Mouse (Mus musculus): Measurements from ENCODE around the gene Amot. TPM values are rescaled to one million over a fixed set of nuclear protein-coding genes. Genes with fewer than 3 reads are reported as not detected.

Gene Amot
- polyA plus RNA-seq (2015; fragmentation: Nextera tagmentation; extraction: Ambion mirVana): 17.6 and 24.2 TPM in 2 replicates

DNA sequence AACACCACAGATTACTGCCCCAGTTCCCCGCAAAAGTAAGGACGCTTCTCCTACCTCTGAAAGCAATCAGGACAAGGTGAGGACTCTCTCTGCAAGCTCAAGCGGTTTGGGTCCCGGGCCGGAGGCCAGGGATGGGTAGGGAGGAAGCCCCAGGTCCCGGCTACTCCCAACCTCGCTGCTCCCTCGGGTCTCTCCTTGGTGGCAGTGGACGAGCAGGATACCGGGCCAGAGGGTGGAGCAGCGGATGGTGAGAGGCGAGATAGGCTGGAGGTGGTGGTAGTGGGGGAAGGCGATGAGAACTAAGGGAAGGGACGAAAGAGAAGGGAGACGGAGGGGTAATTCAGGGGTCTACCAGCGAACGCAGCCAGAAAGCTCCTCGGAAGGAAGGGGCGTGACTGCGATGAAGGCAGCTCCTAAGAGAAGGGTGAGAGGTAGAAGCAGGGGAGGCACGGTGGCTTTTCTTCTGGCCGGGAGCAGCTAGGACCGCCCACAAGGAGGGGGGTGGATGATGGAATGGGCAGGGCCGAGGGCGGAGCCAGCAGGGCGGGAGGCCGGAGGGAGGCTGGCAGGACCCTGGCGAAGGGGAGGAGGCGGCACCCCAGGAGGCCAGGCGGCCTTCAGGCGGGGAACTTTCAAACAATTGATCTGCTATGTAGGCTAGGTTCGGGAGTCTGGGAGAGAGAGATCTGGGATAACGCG lies at the start of gene Amot:
Amot (minus strand) TSS at position 465 of the 699 bp plus-strand sequence.
- Histone ChIP-seq H3K27ac (peak within 1 kb of the TSS; percentile 73), H3K4me2 (peak within 1 kb of the TSS; percentile 64), H3K9ac (peak within 1 kb of the TSS; percentile 42), H3K27me3 (no peaks in the 10 kb centered on the region), H3K9me3 (no peaks in the 10 kb centered on the region), H3K36me3 (no peaks in the 10 kb centered on the region), H3K4me1 (no peaks in the 10 kb centered on the region), H3K4me3 (peak within 1 kb of the TSS; percentile 55)
- peak; percentile 87 for ATAC-seq (ENCODE audit: insufficient number of reproducible peaks, low FRiP score, low TSS enrichment, low read depth)
- 16% methylated on average over 33 of the region's 34 CpGs for WGBS

DNA sequence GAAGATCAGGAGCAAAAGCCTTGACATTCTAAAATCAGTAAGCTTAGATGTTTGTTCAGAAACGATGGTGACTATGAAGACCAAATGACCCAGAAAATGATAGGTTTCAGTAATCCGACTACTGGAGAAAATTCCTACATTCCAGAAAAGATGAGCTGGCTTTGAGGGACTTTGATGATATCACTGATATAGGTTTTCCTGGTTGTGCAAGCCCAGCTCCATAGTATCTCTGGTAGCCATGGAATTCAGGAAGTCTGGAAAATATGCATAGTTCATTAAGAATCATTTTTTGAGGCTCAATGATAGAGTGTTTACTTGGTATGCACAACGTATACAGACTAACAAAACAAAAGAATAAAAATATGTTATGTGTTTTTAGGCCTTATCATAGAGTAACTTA lies 40.1 kb upstream of the Amot start:
- no peak overlapping the region for H3K9ac ChIP-seq
- 74% methylated on average over 3 of the region's 3 CpGs for WGBS
- H3K4me2 ChIP-seq: no peak overlapping the region
- H3K36me3 ChIP-seq: no peaks in the 10 kb centered on the region
- H3K4me1 ChIP-seq: no peaks in the 10 kb centered on the region
- no peak for ATAC-seq (ENCODE audit: insufficient number of reproducible peaks, low FRiP score, low TSS enrichment, low read depth)
- H3K9me3 ChIP-seq: no peaks in the 10 kb centered on the region
- H3K27ac ChIP-seq: no peak overlapping the region
- no peaks in the 10 kb centered on the region for H3K27me3 ChIP-seq
- H3K4me3 ChIP-seq: no peak overlapping the region

DNA sequence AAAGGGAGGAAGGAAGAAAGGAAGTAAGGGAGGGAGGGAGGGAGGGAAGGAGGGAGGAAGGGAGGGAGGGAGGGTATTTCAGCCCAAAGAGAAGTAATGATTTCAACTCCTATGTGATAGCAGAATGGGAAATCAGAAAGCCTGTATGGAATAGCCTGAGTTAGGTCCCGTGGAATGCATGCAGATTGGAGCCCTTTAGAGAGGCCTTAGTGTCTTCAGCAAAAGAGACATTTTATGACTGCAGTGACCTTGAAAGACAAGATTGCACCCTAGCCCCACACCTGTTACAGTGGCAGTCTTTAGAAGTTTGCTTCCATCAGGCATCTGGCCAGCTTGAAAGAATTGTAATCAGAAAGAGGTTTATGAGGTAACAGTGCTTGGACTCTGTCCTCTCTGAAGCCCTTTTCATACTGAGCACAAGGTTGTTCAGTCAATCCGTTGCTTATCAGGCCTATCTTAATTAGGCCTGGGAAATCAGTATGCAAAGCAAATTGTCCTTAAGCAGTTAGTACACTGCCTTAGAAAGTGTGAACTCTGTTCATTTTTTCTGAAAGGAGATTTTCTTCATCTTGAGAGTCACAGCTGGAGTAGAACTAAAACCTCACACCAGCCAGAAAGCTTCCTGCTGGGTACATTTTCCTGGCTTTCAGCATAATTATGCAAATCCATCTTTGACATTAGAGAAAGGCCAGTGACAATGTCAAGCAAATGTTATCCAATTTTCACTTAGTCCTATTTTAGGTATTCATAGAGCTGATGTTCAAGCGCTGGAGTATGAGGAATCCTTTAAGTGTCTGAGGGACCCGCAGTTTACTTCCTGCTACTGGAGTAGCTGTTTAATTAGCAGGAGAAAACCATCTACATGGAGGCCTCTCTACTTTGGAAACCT lies 38.9 kb upstream of the Amot start:
- Histone ChIP-seq H3K4me1 (no peaks in the 10 kb centered on the region), H3K4me3 (no peak overlapping the region), H3K27me3 (no peaks in the 10 kb centered on the region), H3K4me2 (no peak overlapping the region), H3K36me3 (no peaks in the 10 kb centered on the region), H3K9ac (no peak overlapping the region), H3K27ac (no peak overlapping the region), H3K9me3 (no peaks in the 10 kb centered on the region)
- no peak for ATAC-seq (ENCODE audit: insufficient number of reproducible peaks, low FRiP score, low TSS enrichment, low read depth)
- WGBS: 52% methylated on average over 4 of the region's 4 CpGs

DNA sequence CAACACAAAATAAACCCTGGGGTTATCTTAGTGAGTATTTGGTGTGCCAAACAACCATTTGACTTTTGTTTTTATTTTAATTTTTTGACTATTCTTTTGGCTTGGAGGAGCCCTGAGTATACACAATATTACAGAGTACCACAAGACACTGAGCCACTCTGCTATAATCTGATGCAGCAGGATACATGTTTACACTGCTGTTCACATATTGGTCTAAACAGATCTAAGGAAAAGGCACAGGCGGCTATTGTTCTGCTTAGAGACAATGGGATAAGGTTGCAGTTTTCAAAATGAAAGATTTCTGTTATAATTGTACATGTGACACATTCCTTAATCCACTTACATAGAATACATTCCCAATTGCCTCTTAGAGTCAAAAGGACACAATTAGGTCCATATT lies 36.1 kb upstream of the Amot start:
- Histone ChIP-seq H3K9ac (no peak overlapping the region), H3K9me3 (no peaks in the 10 kb centered on the region), H3K27ac (no peak overlapping the region), H3K4me3 (no peak overlapping the region), H3K36me3 (no peaks in the 10 kb centered on the region), H3K27me3 (no peaks in the 10 kb centered on the region), H3K4me1 (no peaks in the 10 kb centered on the region), H3K4me2 (no peak overlapping the region)
- WGBS: 83% methylated on average over 1 of the region's 1 CpGs
- no peak for ATAC-seq (ENCODE audit: insufficient number of reproducible peaks, low FRiP score, low TSS enrichment, low read depth)

DNA sequence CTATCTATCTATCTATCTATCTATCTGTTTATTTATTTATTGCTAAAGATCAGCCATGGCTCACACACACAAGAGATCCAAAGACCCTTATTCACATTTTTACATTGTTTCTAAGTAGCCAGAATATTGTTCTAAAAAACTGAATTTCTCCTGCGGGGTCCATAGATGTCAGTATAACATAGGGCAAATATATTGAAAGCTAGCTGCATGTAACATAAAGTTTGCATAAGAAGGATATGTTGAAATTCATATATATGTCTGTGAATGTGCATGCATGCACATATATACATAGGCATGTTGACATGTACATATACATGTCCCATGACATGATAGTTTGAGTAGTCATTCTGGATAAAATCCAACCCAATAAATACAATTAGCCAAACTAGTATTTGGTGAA lies 35.3 kb upstream of the Amot start:
- H3K4me3 ChIP-seq: no peak overlapping the region
- H3K27me3 ChIP-seq: no peaks in the 10 kb centered on the region
- no peak overlapping the region for H3K9ac ChIP-seq
- no peaks in the 10 kb centered on the region for H3K4me1 ChIP-seq
- no peaks in the 10 kb centered on the region for H3K9me3 ChIP-seq
- H3K4me2 ChIP-seq: no peak overlapping the region
- H3K36me3 ChIP-seq: no peaks in the 10 kb centered on the region
- no peak overlapping the region for H3K27ac ChIP-seq
- ATAC-seq (ENCODE audit: insufficient number of reproducible peaks, low FRiP score, low TSS enrichment, low read depth): no peak
- WGBS: 80% methylated on average over 1 of the region's 1 CpGs

DNA sequence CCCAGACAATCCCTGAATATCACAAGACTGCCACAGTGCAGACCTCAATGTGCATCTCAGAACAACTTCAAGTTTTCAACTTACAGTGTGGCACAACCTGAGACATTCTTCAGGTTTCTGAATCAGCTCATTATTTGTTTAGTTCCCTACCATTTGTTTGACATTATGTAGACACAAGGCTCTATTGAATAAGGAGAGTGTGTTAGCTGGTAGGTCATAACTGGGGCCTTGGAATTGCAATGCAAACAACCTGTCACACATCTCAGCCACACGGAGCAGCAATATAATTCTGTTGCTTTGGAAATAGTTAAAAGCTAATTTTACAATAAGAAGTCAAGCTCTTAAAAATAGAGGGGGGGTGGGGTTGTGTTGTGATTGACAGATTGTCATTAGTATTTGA lies 24.6 kb upstream of the Amot start:
- Histone ChIP-seq H3K4me2 (no peak overlapping the region), H3K36me3 (no peaks in the 10 kb centered on the region), H3K27ac (no peak overlapping the region), H3K9ac (no peak overlapping the region), H3K4me3 (no peak overlapping the region), H3K9me3 (no peaks in the 10 kb centered on the region), H3K27me3 (no peaks in the 10 kb centered on the region), H3K4me1 (no peaks in the 10 kb centered on the region)
- ATAC-seq (ENCODE audit: insufficient number of reproducible peaks, low FRiP score, low TSS enrichment, low read depth): no peak
- 49% methylated on average over 1 of the region's 1 CpGs for WGBS

DNA sequence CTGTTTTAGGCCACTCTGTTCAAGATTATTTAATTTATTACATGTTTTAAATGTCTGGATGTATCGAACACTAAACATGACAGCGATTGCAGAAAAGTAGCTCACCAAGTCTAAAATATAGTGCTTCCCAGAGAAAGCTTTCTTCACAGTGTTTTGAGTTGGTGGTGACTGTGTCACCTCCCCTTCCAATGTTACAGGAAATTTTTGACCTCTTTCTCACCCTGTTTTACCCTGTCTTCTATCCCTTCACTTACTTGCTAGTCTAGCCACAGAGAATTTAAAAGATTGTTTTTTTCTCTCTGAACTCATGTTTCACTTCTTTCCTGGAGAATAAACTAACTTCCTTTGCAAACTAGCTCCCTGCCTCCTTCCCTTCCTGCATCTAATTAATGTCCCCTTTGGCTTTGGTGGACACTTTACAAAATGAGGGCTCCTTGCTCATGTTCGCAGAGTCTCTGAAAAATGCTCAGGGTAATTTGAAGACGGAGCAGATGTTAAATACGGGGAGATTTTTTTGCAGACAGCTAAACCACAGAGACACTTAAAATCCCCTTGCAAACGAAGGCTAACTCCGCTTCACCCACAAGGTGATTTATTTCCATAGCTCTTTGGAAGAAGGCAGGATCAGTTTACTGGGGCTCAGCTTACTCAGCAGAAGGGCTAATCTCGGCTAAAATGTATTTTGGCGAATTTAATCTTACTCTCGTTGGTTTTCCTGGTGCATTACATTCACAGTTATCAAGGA lies 11.5 kb upstream of the Amot start:
- Histone ChIP-seq H3K9me3 (no peaks in the 10 kb centered on the region), H3K9ac (no peak overlapping the region), H3K27me3 (no peaks in the 10 kb centered on the region), H3K4me2 (no peak overlapping the region), H3K36me3 (no peaks in the 10 kb centered on the region), H3K4me3 (no peak overlapping the region), H3K4me1 (no peaks in the 10 kb centered on the region), H3K27ac (no peak overlapping the region)
- no peak for ATAC-seq (ENCODE audit: insufficient number of reproducible peaks, low FRiP score, low TSS enrichment, low read depth)
- WGBS: 46% methylated on average over 10 of the region's 10 CpGs

DNA sequence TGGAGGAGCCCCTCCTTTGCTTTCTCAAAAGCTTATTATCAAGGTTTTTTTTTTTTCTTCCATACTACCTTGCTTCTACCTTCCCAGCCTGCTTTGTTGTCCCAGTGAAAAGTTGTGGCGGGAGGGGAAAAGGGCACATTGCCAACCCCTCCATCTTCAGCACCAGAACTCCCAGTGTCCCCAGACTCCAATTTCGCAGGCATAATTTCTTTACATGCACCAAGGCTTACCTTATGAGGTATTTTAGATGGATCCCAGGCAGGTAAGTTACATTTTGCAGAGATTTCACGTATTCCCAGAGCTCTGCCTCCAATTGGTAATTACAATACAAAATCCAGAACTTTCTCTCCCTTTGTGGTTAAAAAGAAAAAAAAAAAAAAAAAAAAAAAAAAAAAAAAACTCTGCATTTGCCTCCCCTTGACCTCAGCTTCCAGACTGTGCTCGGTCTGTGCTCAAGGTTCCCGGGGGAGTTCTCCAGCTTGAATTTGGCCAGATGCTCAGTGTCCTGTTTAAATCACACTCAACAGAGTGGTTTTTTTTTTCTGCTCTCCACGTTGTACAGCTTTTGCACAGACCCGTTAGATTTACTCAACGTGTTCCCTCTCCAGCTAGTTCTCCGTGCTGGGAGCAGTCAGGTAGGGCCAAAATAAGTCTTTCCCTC lies 10.6 kb upstream of the Amot start:
- H3K4me2 ChIP-seq: no peak overlapping the region
- no peaks in the 10 kb centered on the region for H3K27me3 ChIP-seq
- no peak overlapping the region for H3K27ac ChIP-seq
- WGBS: 38% methylated on average over 9 of the region's 9 CpGs
- no peak overlapping the region for H3K9ac ChIP-seq
- H3K36me3 ChIP-seq: no peaks in the 10 kb centered on the region
- H3K4me3 ChIP-seq: no peak overlapping the region
- ATAC-seq (ENCODE audit: insufficient number of reproducible peaks, low FRiP score, low TSS enrichment, low read depth): no peak
- no peaks in the 10 kb centered on the region for H3K4me1 ChIP-seq
- H3K9me3 ChIP-seq: no peaks in the 10 kb centered on the region

DNA sequence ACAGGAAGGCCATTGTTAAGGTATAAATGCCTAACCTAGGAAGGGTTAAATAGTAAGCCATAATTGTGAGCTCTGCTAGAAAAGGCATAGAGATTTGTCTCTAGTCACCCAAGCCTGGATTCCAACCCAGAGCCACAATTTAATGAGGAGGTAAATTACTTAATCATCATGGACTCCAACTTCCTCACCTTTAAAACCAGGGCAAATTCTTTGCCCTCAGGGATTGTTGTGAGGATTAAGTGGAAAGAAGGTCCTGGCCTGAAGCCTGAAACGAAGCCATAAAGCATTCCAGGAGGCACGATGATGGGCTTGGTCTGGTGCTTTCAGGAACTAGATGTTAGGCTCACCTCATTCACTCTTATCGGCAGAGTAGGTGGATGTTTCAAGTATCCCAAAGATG lies 5.7 kb upstream of the Amot start:
- 39% methylated on average over 3 of the region's 3 CpGs for WGBS
- H3K27ac ChIP-seq: no peak overlapping the region

DNA sequence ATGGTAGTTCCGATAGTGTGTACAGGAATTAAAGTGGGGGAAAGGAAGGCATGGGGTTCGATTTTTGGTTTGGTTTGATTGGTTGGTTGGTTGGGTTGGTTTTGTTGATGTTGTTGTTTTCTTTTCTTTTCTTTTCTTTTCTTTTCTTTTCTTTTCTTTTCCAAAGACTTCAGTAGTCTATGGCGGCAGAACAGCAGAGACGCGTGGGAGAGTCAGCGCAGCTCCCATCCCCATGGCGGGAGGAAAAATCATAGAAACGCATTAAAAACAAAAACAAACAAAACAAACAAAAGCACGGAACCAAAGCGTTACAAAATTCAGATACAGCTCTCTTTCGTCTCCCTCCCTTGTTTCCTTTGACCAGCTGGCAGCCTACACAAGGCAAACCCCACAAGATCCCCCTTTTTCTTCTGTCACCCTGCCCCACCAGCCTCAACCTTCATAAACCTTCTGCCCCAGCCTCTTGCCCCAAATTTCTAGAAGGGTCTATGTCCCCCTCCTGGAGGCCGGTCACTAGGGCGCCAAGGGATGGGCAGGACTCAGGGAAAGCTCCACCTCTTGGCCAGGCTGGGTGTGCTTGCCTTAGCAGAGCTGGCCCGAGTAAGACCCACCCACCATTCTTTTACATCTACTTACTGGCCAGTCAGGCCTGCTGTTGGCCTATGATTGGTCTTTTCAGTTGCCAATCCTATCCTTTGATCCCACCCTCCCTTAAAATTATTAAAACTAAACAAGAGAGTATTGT lies 648 bp upstream of the Amot start:
- Histone ChIP-seq H3K36me3 (no peaks in the 10 kb centered on the region), H3K4me1 (no peaks in the 10 kb centered on the region), H3K27me3 (no peaks in the 10 kb centered on the region), H3K4me2 (peak overlapping the region; percentile 64), H3K4me3 (peak overlapping the region; percentile 55), H3K9me3 (no peaks in the 10 kb centered on the region), H3K9ac (0 out of 2 replicates have a peak overlapping the region, but pooled peaks have one; percentile 10), H3K27ac (peak overlapping the region; percentile 73)
- 25% methylated on average over 14 of the region's 14 CpGs for WGBS
- ATAC-seq (ENCODE audit: insufficient number of reproducible peaks, low FRiP score, low TSS enrichment, low read depth): peak; percentile 87

More for the DNA sequence above, 5.7 kb upstream of the Amot start:
- Histone ChIP-seq H3K36me3 (no peaks in the 10 kb centered on the region), H3K27me3 (no peaks in the 10 kb centered on the region), H3K4me2 (no peak overlapping the region), H3K9me3 (no peaks in the 10 kb centered on the region), H3K9ac (no peak overlapping the region), H3K4me1 (no peaks in the 10 kb centered on the region), H3K4me3 (no peak overlapping the region)
- ATAC-seq (ENCODE audit: insufficient number of reproducible peaks, low FRiP score, low TSS enrichment, low read depth): no peak
